Mouse (Mus musculus) frontal cortex, postnatal 25 days (tissue): ENCODE data around the gene Syce3.

Experiments
- DNase-seq, 2 experiments: peaks; one replicate each; pipeline ENCODE4 v3.0.0; 2022; ENCODE audit warnings: low spot score in 2 of 2

Gene Syce3

GRCm38 (mm10) chr15:89373027-89373761, 37.1 kb downstream of the Syce3 start:
- peak; percentile 78 to 81 for DNase-seq

GRCm38 (mm10) chr15:89372536-89372935, 37.8 kb downstream of the Syce3 start:
- DNase-seq: no peak

- DNase-seq: no peak
These were observed 38.2 kb downstream of the Syce3 start for GRCm38 (mm10) chr15:89372068-89372467.

DNA sequence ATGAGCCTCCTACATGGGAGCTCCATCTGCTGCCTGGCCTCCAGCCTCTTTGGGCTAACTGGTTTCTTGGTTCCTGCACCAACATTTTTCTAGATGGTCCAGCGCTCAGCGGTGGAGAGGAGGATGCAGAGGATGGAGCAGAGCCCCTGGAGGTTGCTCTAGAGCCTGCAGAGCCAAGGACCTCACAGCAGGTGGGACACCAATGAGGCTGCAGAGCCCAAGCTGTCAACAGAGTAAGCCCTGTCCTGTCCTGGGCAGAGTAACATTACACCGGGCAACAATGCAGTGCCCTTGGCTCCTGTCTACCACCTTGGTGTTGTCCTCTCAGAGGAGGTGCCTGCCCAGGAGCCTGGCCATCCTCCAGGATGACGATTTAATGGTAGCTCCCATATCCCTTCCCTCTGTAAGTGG, 45.2 kb downstream of the Syce3 start:
- DNase-seq: no peak

GRCm38 (mm10) chr15:89363051-89363450, 47.3 kb downstream of the Syce3 start:
- DNase-seq: no peak

GRCm38 (mm10) chr15:89358784-89359183, 51.5 kb downstream of the Syce3 start:
- no peak for DNase-seq

GRCm38 (mm10) chr15:89356372-89356771, 53.9 kb downstream of the Syce3 start:
- no peak for DNase-seq

GRCm38 (mm10) chr15:89355241-89356187, 54.8 kb downstream of the Syce3 start, which contains the start of the genes Lmf2 and Ncaph2:
Gene Lmf2 (minus strand): TSS chr15:89355659.
Gene Ncaph2 (plus strand): TSS chr15:89355719.
- DNase-seq: peak; percentile 86 to 90

DNA sequence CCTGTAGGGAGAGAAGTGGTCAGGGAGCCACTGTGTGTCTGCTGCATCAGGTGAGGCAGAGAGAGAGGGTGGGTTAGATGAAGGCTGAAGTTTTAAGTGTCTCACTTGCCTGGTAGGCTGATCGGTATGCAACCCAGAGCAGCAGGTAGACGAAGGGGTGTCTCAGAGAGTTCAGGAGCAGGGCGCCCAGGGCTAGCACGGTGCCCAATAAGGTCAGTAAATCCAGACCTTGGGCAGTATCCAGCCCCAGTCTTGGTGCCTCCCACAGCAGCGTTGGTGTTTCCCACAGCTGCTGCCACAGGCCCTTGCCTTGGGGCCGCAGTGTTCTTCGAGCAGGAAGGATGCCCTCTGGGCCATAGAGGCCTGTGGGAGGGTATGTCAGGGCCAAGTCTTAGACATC, 55.8 kb downstream of the Syce3 start:
- DNase-seq: no peak

GRCm38 (mm10) chr15:89353837-89354236, 56.5 kb downstream of the Syce3 start:
- no peak for DNase-seq

DNA sequence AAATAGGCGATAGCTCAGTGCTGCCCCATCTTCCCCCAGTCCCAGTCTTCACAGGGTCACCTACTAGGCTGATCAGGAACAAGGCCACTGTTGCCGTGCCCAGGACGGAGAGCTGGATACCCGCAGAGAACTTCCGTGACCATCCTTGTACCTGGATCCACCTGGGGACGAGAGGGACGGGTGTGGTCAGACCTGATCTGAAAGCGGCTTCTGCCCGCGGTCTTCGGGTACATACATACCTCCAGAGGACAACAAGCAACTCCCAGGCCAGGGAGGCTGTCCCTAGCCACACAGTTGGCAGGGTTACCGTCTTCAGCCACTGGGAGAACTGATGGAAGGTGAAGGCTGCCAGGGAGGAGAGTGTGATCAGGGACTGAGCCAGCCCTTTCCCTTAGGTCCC, 57.5 kb downstream of the Syce3 start:
- no peak for DNase-seq

- DNase-seq: no peak
These were observed 58.2 kb downstream of the Syce3 start for GRCm38 (mm10) chr15:89352054-89352453.

DNA sequence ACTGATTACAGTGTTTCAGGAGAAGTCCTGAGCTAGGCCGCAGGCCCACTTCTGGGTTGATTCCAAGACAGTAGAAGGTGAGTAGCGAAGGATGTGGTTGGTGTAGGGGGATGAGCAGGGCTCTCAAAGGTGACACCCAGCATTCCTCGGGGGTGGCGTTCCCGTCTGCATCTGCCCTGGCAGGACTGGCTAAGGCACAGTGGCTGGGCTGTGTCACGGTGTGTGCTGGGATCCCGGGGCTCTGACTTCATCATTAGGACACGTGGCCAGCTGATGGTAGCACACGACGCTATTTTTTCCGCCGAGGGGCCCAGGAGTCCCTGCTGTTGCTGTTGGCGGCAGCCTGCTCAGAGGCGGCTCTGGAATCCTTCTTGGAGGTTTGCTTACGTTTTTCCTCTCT, 59.0 kb downstream of the Syce3 start:
- DNase-seq: no peak

DNA sequence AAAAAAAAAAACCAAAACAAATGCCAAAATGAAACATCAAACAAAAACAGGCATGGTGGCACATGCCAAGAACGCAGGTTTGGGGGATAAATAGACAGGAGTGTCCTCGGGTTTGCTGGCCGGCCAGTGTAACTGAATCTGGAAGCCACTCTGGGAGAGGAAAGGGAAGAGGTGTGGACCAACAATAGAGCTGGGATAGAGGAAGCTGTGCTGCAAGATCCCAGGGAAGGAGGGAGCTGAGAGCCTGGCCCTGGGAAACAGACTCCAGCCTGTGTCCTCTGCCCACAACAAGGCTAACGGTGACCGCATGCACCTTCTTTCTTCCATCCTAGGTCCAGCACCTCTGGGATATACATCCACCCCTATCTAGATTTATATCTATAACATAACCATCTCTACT, 59.9 kb downstream of the Syce3 start:
- DNase-seq: no peak

GRCm38 (mm10) chr15:89343325-89343724, 67.0 kb downstream of the Syce3 start:
- DNase-seq: no peak

GRCm38 (mm10) chr15:89341678-89342077, 68.6 kb downstream of the Syce3 start:
- no peak for DNase-seq
